Mouse (Mus musculus) kidney, adult 2 months (tissue): ENCODE measurements around the gene Rhebl1.

Experiments
- CTCF ChIP-seq: fragments of 200-500 bp; conservative IDR thresholded peaks from 2 replicates; pipeline ENCODE4 v1.5.1; 2011; ENCODE audit warnings: low read depth, mild to moderate bottlenecking, control low read depth, low read length, moderate library complexity, mixed read lengths; ENCODE audit not compliant: insufficient read depth, insufficient read length
- POLR2A ChIP-seq: fragments of 200-500 bp; IDR thresholded peaks from one replicate; pipeline ENCODE4 v1.6.1; 2011; ENCODE audit warnings: low read depth, low read length, control low read depth

GRCm38 (mm10) chr15:98839161-98839560 is 55.2 kb downstream of the Rhebl1 start:
- no peak for TF ChIP-seq CTCF
- TF ChIP-seq POLR2A, result no peak
